26 mouse cellular contexts compared by ENCODE assay signal in genomic region chr12:110044721-110045120, GRCm38 (mm10).
"Had no signal": no experiment of that assay in that cellular context is flagged by ENCODE, and none has a peak within 500 bp of the region (broad histone marks: within the 10 kb centered on the region; RNA-seq: fewer than 3 reads in every experiment).

No protein-coding gene starts in this region.

- H3K36me3 ChIP-seq: heart, embryonic 13.5 days; heart, embryonic 15.5 days; hindbrain, embryonic 13.5 days; hindbrain, embryonic 15.5 days; kidney, embryonic 15.5 days; limb, embryonic 10.5 days; limb, embryonic 12.5 days; liver, embryonic 13.5 days; liver, embryonic 15.5 days had no signal

- H3K9me3 ChIP-seq: heart, embryonic 13.5 days; heart, embryonic 15.5 days; hindbrain, embryonic 13.5 days; hindbrain, embryonic 15.5 days; kidney, embryonic 15.5 days; limb, embryonic 10.5 days; limb, embryonic 12.5 days; liver, embryonic 13.5 days; liver, embryonic 15.5 days had no signal

- H3K4me1 ChIP-seq: heart, embryonic 15.5 days; hindbrain, embryonic 13.5 days; kidney, embryonic 15.5 days; limb, embryonic 12.5 days; liver, embryonic 13.5 days; liver, embryonic 15.5 days had no signal

- H3K27me3 ChIP-seq: hindbrain, embryonic 15.5 days; liver, embryonic 13.5 days; liver, embryonic 15.5 days had no signal

- H3K4me3 ChIP-seq: heart, adult 2 months; heart, embryonic 13.5 days; heart, embryonic 15.5 days; hindbrain, embryonic 13.5 days; hindbrain, embryonic 15.5 days; kidney, embryonic 15.5 days; left cerebral cortex, adult 2 months; limb, embryonic 10.5 days; limb, embryonic 12.5 days; liver, embryonic 13.5 days; liver, embryonic 15.5 days had no signal

- H3K27ac ChIP-seq: heart, adult 2 months; heart, embryonic 13.5 days; heart, embryonic 15.5 days; hindbrain, embryonic 13.5 days; hindbrain, embryonic 15.5 days; hindbrain, postnatal 0 days; kidney, embryonic 15.5 days; kidney, postnatal 0 days; left cerebral cortex, adult 2 months; limb, embryonic 10.5 days; limb, embryonic 12.5 days; liver, embryonic 13.5 days; liver, embryonic 15.5 days had no signal

- H3K4me2 ChIP-seq: heart, embryonic 11.5 days; heart, embryonic 13.5 days; heart, embryonic 15.5 days; hindbrain, embryonic 13.5 days; hindbrain, embryonic 15.5 days; kidney, embryonic 15.5 days; limb, embryonic 12.5 days; liver, embryonic 11.5 days; liver, embryonic 13.5 days; liver, embryonic 15.5 days had no signal

- H3K9ac ChIP-seq: heart, embryonic 13.5 days; heart, embryonic 15.5 days; hindbrain, embryonic 13.5 days; hindbrain, embryonic 15.5 days; kidney, embryonic 15.5 days; limb, embryonic 12.5 days; liver, embryonic 13.5 days; liver, embryonic 15.5 days had no signal

- DNase-seq: gastrocnemius, postnatal 14 days; gastrocnemius, postnatal 36 days; heart, adult 11 months; heart, adult 2 months; heart, postnatal 14 days; kidney, adult 11 months; kidney, adult 2 months; kidney, adult 9 months; kidney, postnatal 14 days; kidney, postnatal 36 days; liver; liver, embryonic 13.5 days had no signal

- ATAC-seq: hindbrain, postnatal 0 days; intestine, embryonic 16.5 days had no signal
